Comparison of ENCODE assay signal across 25 mouse cellular contexts in genomic region chr15:30714823-30715222, GRCm38 (mm10).
"Had no signal": no experiment of that assay in that cellular context is flagged by ENCODE, and none has a peak within 500 bp of the region (broad histone marks: within the 10 kb centered on the region; RNA-seq: fewer than 3 reads in every experiment).

No protein-coding gene starts in this region.

- H3K9me3 ChIP-seq: embryonic facial prominence, embryonic 10.5 days; embryonic facial prominence, embryonic 12.5 days; embryonic facial prominence, embryonic 13.5 days; embryonic facial prominence, embryonic 15.5 days; forebrain, embryonic 10.5 days; forebrain, embryonic 12.5 days; forebrain, embryonic 13.5 days; forebrain, embryonic 15.5 days; heart, embryonic 10.5 days had no signal

- H3K4me2 ChIP-seq: embryonic facial prominence, embryonic 12.5 days; embryonic facial prominence, embryonic 13.5 days; embryonic facial prominence, embryonic 15.5 days; forebrain, embryonic 12.5 days; forebrain, embryonic 13.5 days; forebrain, embryonic 15.5 days had no signal

- DNase-seq: cerebellum, adult 9-11 months; cerebellum, postnatal 10 days; cerebellum, postnatal 14 days; cerebellum, postnatal 25 days; cerebellum, postnatal 36 days; embryo, embryonic 11 days; forebrain, postnatal 0 days; gastrocnemius, adult 2 months; gastrocnemius, postnatal 10 days; gastrocnemius, postnatal 14 days; gastrocnemius, postnatal 25 days; gastrocnemius, postnatal 36 days; heart, adult 11 months; heart, adult 18-20 months; heart, adult 2 months had no signal

- H3K4me3 ChIP-seq: embryonic facial prominence, embryonic 10.5 days; embryonic facial prominence, embryonic 12.5 days; embryonic facial prominence, embryonic 13.5 days; embryonic facial prominence, embryonic 15.5 days; erythroblast, embryonic 14.5 days; forebrain, embryonic 10.5 days; forebrain, embryonic 12.5 days; forebrain, embryonic 13.5 days; forebrain, embryonic 15.5 days; gastrocnemius, adult 2 months; heart, adult 2 months; heart, embryonic 10.5 days had no signal

- H3K27me3 ChIP-seq: embryonic facial prominence, embryonic 12.5 days; embryonic facial prominence, embryonic 13.5 days; embryonic facial prominence, embryonic 15.5 days; forebrain, embryonic 12.5 days; forebrain, embryonic 13.5 days; forebrain, embryonic 15.5 days had no signal

- H3K4me1 ChIP-seq: embryonic facial prominence, embryonic 10.5 days; embryonic facial prominence, embryonic 12.5 days; embryonic facial prominence, embryonic 13.5 days; embryonic facial prominence, embryonic 15.5 days; forebrain, embryonic 10.5 days; forebrain, embryonic 12.5 days; forebrain, embryonic 13.5 days; heart, embryonic 10.5 days had no signal

- H3K36me3 ChIP-seq: embryonic facial prominence, embryonic 10.5 days; embryonic facial prominence, embryonic 12.5 days; embryonic facial prominence, embryonic 13.5 days; embryonic facial prominence, embryonic 15.5 days; forebrain, embryonic 10.5 days; forebrain, embryonic 12.5 days; forebrain, embryonic 15.5 days; heart, embryonic 10.5 days had no signal

- H3K27ac ChIP-seq: embryonic facial prominence, embryonic 10.5 days; embryonic facial prominence, embryonic 12.5 days; embryonic facial prominence, embryonic 13.5 days; embryonic facial prominence, embryonic 15.5 days; forebrain, embryonic 10.5 days; forebrain, embryonic 12.5 days; forebrain, embryonic 13.5 days; forebrain, embryonic 15.5 days; gastrocnemius, adult 2 months; heart, adult 2 months; heart, embryonic 10.5 days had no signal

- H3K9ac ChIP-seq: embryonic facial prominence, embryonic 12.5 days; embryonic facial prominence, embryonic 13.5 days; embryonic facial prominence, embryonic 15.5 days; forebrain, embryonic 12.5 days; forebrain, embryonic 13.5 days; forebrain, embryonic 15.5 days; forebrain, postnatal 0 days had no signal
